Mouse (Mus musculus): ENCODE measurements around the gene Ak4. TPM values are rescaled to one million over a fixed set of nuclear protein-coding genes. Genes with fewer than 3 reads are reported as not detected.

Ak4 gene
- polyA plus RNA-seq, 1 experiment from 2014 or later, result 14.9 TPM

GRCm38 (mm10) chr4:101460114-101460513, 41.0 kb downstream of the Ak4 start:
- Histone ChIP-seq H3K9ac (no peak overlapping the region), H3K9me3 (replicated peaks) (no peaks in the 10 kb centered on the region), H3K4me1 (replicated peaks) (no peaks in the 10 kb centered on the region), H3K4me2 (no peak overlapping the region), H3K4me3 (replicated peaks) (no peak overlapping the region), H3K36me3 (replicated peaks) (no peaks in the 10 kb centered on the region), H3K27ac (replicated peaks) (no peak overlapping the region), H3K27me3 (no peaks in the 10 kb centered on the region)
- no peak for ATAC-seq (ENCODE audit: insufficient read depth)
- 59% methylated on average over 1 of the region's 1 CpGs for WGBS (ENCODE audit: insufficient replicate concordance)

GRCm38 (mm10) chr4:101462065-101462464, 43.0 kb downstream of the Ak4 start:
- H3K9me3 ChIP-seq (replicated peaks), result no peaks in the 10 kb centered on the region
- H3K4me1 ChIP-seq (replicated peaks), result no peaks in the 10 kb centered on the region
- no peaks in the 10 kb centered on the region for H3K27me3 ChIP-seq
- no peak for ATAC-seq (ENCODE audit: insufficient read depth)
- no peaks in the 10 kb centered on the region for H3K36me3 ChIP-seq (replicated peaks)
- H3K9ac ChIP-seq, result no peak overlapping the region
- H3K4me3 ChIP-seq (replicated peaks), result no peak overlapping the region
- H3K27ac ChIP-seq (replicated peaks), result no peak overlapping the region
- 76% methylated on average over 2 of the region's 2 CpGs for WGBS (ENCODE audit: insufficient replicate concordance)
- no peak overlapping the region for H3K4me2 ChIP-seq

DNA sequence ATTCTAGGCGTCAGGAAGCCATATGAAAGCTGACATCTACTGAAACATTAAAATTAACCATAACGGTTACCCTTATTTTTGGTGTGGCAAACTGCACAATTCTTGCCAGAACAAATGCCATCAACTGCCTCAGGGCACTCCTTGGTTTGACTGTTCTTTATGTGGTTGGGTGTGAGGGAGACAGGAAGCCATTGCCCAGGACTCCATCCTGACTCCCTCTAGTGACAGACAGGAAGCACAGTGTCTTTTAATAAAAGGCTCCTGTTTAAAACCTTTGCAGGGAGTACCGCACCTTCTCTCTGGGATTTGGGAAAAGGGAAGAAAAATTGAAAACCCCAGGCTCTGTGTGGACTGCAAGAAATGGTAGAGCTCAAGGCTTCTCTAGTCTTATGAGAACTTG, 47.2 kb downstream of the Ak4 start:
- no peaks in the 10 kb centered on the region for H3K27me3 ChIP-seq
- 75% methylated on average over 3 of the region's 3 CpGs for WGBS (ENCODE audit: insufficient replicate concordance)
- no peak for ATAC-seq (ENCODE audit: insufficient read depth)
- H3K27ac ChIP-seq (replicated peaks), result no peak overlapping the region
- H3K4me3 ChIP-seq (replicated peaks), result no peak overlapping the region
- H3K9me3 ChIP-seq (replicated peaks), result no peaks in the 10 kb centered on the region
- no peak overlapping the region for H3K4me2 ChIP-seq
- no peaks in the 10 kb centered on the region for H3K36me3 ChIP-seq (replicated peaks)
- H3K4me1 ChIP-seq (replicated peaks), result no peaks in the 10 kb centered on the region
- H3K9ac ChIP-seq, result no peak overlapping the region

- H3K4me2 ChIP-seq, result no peak overlapping the region
- no peaks in the 10 kb centered on the region for H3K9me3 ChIP-seq (replicated peaks)
- H3K27ac ChIP-seq (replicated peaks), result no peak overlapping the region
- no peak overlapping the region for H3K4me3 ChIP-seq (replicated peaks)
- WGBS (ENCODE audit: insufficient replicate concordance), result 56% methylated on average over 5 of the region's 5 CpGs
- no peaks in the 10 kb centered on the region for H3K36me3 ChIP-seq (replicated peaks)
- H3K27me3 ChIP-seq, result no peaks in the 10 kb centered on the region
- H3K9ac ChIP-seq, result no peak overlapping the region
- H3K4me1 ChIP-seq (replicated peaks), result no peaks in the 10 kb centered on the region
- no peak for ATAC-seq (ENCODE audit: insufficient read depth)
Measured at GRCm38 (mm10) chr4:101469242-101469641, 50.2 kb downstream of the Ak4 start.

DNA sequence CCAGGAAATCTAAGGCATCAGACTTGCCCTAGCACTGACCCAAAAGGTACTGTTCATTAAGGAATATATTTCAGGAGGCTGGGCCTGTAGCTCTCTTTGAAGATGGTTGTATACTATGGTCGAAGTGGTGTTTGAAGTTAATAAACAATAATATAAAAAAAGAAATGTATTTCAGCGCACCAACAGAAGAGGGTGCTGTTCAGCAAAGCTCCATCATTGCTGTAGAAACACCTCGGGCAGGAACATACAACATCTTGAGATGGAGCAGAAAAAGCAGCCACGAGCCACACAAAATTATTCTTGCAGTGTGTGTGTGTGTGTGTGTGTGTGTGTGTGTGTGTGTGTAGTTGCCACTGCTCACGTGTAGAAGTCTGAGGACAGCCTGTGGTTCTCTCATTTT, 51.5 kb downstream of the Ak4 start:
- H3K4me3 ChIP-seq (replicated peaks), result no peak overlapping the region
- no peaks in the 10 kb centered on the region for H3K36me3 ChIP-seq (replicated peaks)
- 35% methylated on average over 5 of the region's 5 CpGs for WGBS (ENCODE audit: insufficient replicate concordance)

DNA sequence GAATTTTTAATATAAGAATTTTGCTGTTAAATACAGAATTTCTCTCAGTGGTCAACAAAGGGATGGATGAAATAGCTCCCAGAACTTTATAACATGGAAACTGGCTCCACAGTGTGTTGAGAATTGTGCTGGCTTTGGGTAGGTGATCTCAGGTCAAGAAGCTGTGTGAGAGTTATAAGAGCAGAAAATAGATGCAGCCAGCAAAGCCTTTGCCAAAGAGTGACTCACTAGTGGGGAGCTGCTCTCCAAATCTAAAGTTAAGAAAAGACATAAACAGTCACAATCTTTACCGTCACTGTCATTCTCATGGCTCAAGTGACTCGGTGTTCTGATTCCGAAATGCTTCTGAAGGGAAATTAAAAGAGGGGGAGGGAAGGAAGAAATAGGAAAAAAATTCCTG, 53.7 kb downstream of the Ak4 start:
- 67% methylated on average over 3 of the region's 3 CpGs for WGBS (ENCODE audit: insufficient replicate concordance)
- ATAC-seq (ENCODE audit: insufficient read depth), result no peak

More for the DNA sequence above, 51.5 kb downstream of the Ak4 start:
- H3K9me3 ChIP-seq (replicated peaks), result no peaks in the 10 kb centered on the region
- H3K9ac ChIP-seq, result no peak overlapping the region
- no peaks in the 10 kb centered on the region for H3K27me3 ChIP-seq
- H3K4me1 ChIP-seq (replicated peaks), result no peaks in the 10 kb centered on the region
- H3K27ac ChIP-seq (replicated peaks), result no peak overlapping the region
- no peak overlapping the region for H3K4me2 ChIP-seq
- ATAC-seq (ENCODE audit: insufficient read depth), result no peak

GRCm38 (mm10) chr4:101490320-101490917, 71.3 kb downstream of the Ak4 start:
- Histone ChIP-seq H3K9me3 (replicated peaks) (no peaks in the 10 kb centered on the region), H3K4me1 (replicated peaks) (no peaks in the 10 kb centered on the region), H3K4me3 (replicated peaks) (no peak overlapping the region), H3K4me2 (no peak overlapping the region), H3K36me3 (replicated peaks) (no peaks in the 10 kb centered on the region), H3K9ac (no peak overlapping the region), H3K27me3 (peaks cover 19% of the 10 kb centered on the region), H3K27ac (replicated peaks) (no peak overlapping the region)
- ATAC-seq (ENCODE audit: insufficient read depth), result no peak
- 69% methylated on average over 8 of the region's 8 CpGs for WGBS (ENCODE audit: insufficient replicate concordance)

More for the DNA sequence above, 53.7 kb downstream of the Ak4 start:
- Histone ChIP-seq H3K9ac (no peak overlapping the region), H3K27ac (replicated peaks) (no peak overlapping the region), H3K36me3 (replicated peaks) (no peaks in the 10 kb centered on the region), H3K4me2 (no peak overlapping the region), H3K9me3 (replicated peaks) (no peaks in the 10 kb centered on the region), H3K4me1 (replicated peaks) (no peaks in the 10 kb centered on the region), H3K27me3 (no peaks in the 10 kb centered on the region), H3K4me3 (replicated peaks) (no peak overlapping the region)

- Histone ChIP-seq H3K4me2 (no peak overlapping the region), H3K9me3 (replicated peaks) (no peaks in the 10 kb centered on the region), H3K27me3 (peaks cover 32% of the 10 kb centered on the region), H3K9ac (no peak overlapping the region), H3K4me1 (replicated peaks) (no peaks in the 10 kb centered on the region), H3K36me3 (replicated peaks) (no peaks in the 10 kb centered on the region), H3K27ac (replicated peaks) (no peak overlapping the region), H3K4me3 (replicated peaks) (no peak overlapping the region)
- no peak for ATAC-seq (ENCODE audit: insufficient read depth)
- 54% methylated on average over 6 of the region's 6 CpGs for WGBS (ENCODE audit: insufficient replicate concordance)
Measured at GRCm38 (mm10) chr4:101491704-101492103, 72.6 kb downstream of the Ak4 start.

DNA sequence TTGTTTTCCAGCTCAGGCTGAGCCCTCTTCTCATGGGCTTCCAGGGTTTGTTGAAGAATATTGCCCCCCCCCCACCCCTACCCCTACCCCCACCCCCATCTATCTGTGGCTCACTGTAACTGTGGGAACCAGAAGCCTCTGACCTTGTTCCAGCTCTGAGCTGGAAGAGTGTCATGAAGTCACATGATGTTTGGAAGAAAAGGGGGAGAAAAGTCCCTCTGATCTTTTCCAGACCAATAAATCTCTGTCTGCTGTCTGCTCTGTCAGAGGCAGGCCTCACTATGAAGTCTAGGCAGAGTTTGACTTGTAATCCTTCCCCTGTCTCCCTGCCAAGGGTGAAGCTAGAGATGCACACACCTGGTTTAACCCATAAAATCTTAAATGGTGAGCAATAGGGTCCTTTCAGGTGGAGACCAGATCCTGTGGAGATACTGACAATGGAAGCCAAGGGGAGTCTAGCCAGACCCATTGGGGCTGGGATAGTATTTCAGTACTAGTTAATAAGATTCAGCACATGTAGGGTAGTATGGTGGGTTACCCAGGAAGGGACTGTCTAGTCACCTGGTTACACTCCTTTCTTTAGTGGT, 74.6 kb downstream of the Ak4 start:
- H3K9me3 ChIP-seq (replicated peaks), result no peaks in the 10 kb centered on the region
- H3K9ac ChIP-seq, result no peak overlapping the region
- H3K27ac ChIP-seq (replicated peaks), result no peak overlapping the region
- no peaks in the 10 kb centered on the region for H3K36me3 ChIP-seq (replicated peaks)
- H3K4me1 ChIP-seq (replicated peaks), result no peaks in the 10 kb centered on the region
- no peak overlapping the region for H3K4me3 ChIP-seq (replicated peaks)
- H3K4me2 ChIP-seq, result no peak overlapping the region
- no peak for ATAC-seq (ENCODE audit: insufficient read depth)
- H3K27me3 ChIP-seq, result peaks cover 51% of the 10 kb centered on the region

- Histone ChIP-seq H3K4me3 (replicated peaks) (peak overlapping the region; percentile 40), H3K27ac (replicated peaks) (no peak overlapping the region), H3K4me2 (peak overlapping the region; percentile 64), H3K36me3 (replicated peaks) (no peaks in the 10 kb centered on the region), H3K9ac (no peak overlapping the region), H3K27me3 (peaks cover 57% of the 10 kb centered on the region), H3K4me1 (replicated peaks) (no peaks in the 10 kb centered on the region), H3K9me3 (replicated peaks) (no peaks in the 10 kb centered on the region)
- 2% methylated on average over 28 of the region's 28 CpGs for WGBS (ENCODE audit: insufficient replicate concordance)
- no peak for ATAC-seq (ENCODE audit: insufficient read depth)
Measured at GRCm38 (mm10) chr4:101496188-101496533, 77.1 kb downstream of the Ak4 start.

DNA sequence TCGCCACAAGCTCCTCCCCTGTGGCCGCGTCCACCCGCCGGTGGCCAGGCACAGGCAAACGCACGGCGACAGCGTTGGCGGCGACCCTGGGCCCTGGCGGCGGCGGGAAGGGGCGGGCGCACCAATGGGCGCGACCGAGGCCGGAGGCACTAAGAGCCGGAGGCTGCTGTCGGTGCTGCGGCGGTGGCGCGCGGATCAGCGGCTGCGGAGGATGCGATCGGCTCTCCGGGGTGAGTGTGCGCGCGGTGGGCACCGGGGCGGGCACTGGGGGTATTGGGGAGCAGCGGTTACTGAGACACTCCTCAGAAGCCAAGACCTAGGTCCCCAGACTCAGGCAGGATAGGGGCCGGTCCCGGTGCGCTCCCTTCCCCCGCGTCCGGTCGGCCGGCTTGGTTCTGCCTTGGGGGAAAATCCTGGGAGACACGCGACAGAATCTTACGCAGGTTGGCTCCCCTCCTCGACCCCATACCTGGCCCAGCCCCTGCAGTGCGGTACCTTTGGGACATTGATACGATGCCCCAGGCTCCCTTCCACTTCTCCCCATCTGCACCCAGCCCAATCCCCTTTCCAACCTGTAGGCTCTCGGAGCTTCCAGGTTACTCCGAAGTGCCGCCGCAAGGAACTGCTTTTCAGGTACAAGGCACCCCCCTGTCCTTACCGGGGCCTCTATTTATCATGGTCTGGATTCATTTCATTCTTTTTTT, 77.6 kb downstream of the Ak4 start, which contains the start of gene Dnajc6:
Dnajc6 (plus strand) TSS at position 115 of the 704 bp plus-strand sequence.
- H3K27ac ChIP-seq (replicated peaks), result no peak within 1 kb of the TSS
- no peaks in the 10 kb centered on the region for H3K4me1 ChIP-seq (replicated peaks)
- no peak within 1 kb of the TSS for H3K9ac ChIP-seq
- no peaks in the 10 kb centered on the region for H3K36me3 ChIP-seq (replicated peaks)
- WGBS (ENCODE audit: insufficient replicate concordance), result 3% methylated on average over 54 of the region's 57 CpGs
- no peaks in the 10 kb centered on the region for H3K9me3 ChIP-seq (replicated peaks)
- H3K27me3 ChIP-seq, result peaks cover 57% of the 10 kb centered on the region
- H3K4me2 ChIP-seq, result peak within 1 kb of the TSS; percentile 64
- no peak for ATAC-seq (ENCODE audit: insufficient read depth)
- peak within 1 kb of the TSS; percentile 40 for H3K4me3 ChIP-seq (replicated peaks)
